Mouse (Mus musculus) gastrocnemius, postnatal 4 days (tissue): ENCODE measurements at regions not wholly inside any gene's neighbourhood (a gene's known extent, or its start where the extent isn't known, plus 50 kb on each side); places are given as distances from the start of the nearest gene placed in this dataset.

Experiments used
- DNase-seq, 2 experiments: peaks; one replicate each; pipeline ENCODE4 v3.0.0; 2021 to 2022; ENCODE audit warnings: low spot score in 2 of 2, mixed read lengths in 2 of 2

DNA sequence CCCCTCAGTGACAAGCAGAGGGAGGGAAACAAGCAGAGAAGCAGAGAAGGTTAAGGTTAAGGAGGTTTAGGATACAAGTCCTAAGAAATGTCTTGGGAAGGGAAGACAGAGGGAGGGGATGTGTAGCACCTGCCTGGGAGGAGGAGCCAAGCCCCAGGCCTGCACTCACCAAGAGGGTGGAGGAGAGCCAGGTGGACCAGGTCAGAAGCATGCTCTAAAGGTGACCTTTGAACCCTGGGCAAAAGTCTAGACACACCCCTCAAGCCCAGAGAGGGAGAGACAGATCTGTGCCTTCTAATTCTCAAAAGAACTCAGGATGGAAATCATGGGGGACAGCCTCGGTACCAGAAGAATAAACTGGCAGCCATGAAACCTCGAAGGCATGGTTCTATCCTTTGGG lies 54.4 kb upstream of the Calm2 start:
- DNase-seq, result no peak

DNA sequence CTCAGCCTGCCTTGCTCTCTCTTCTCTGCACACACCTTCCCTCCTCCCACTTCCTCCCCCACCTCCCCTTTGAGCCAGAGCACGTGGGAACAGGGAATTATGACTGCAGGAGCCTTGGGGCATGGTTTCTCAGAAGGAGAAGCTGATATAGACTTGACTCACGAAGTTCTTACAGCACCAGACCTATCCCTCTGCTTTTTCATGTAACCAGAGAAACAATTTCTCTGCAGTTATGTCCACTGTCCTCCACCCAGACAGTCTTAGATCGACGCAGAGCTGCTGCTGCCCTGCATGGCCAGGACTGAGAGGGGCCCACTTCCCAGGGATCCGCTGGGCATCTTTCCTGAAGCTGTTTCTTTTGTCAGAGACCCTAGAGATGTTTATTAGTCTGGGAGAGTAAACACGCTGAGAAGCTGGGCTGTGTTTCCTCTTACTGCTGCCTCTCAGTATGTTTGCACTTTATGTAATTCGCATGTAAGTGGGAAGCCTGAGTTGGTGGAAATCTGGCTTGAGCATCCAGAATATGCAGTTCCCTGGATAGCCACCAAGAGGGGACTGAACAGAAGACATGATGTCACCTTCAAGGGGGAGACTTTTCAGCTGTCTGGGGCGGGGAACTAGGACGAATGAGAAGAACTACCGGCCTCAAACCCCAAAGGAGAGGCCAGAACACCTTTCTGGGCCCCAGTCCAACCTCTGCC lies 55.1 kb upstream of the Calm2 start:
- peak in 1 of 2 experiments; percentile 25 for DNase-seq

DNA sequence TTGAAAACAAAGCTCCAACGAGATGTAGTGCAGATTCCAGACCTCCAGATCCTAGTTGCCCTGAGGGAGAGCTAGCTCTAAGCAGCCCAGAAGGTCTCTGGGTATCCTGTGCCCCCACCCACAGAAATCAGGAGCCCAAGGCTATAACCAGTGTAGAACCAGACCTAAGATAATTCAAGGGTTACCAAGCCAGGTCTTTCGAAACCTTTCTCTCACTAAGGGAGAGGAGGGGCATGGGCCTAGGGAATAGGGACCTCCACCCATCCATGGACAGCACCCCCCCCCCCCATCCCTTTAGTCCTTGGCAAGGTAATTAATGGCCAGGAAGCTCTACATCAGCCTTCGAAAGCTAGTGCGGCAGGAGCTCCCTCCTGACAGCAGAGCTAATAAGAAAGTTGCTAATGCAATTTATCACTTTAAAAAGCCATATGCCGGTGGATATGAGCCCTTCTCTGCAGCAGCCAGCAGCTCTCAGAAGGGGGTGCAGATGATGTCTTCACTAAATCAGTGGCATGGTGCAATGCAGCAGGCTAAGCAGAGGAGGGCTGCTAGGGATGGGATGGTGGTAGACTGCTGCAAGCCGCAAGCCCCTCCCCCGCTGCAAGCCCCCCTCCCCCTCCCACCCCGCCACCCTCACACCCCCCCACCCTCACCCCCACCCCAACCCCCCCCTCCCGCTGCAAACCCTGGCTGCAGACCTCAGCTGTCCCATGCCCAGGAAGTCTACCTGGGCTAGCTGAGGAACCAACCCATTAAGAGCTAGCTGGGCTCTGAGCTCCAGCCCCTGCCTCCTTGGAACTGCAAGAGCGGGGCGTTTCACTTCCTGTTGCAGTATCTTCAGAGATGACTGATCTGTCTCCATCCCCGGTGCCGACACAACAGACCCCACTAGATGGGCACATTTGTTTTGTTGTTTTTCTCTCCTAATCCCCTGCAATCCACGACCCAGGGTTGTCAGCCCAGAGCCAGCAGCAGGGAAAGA lies 55.9 kb upstream of the Calm2 start:
- DNase-seq, result no peak

DNA sequence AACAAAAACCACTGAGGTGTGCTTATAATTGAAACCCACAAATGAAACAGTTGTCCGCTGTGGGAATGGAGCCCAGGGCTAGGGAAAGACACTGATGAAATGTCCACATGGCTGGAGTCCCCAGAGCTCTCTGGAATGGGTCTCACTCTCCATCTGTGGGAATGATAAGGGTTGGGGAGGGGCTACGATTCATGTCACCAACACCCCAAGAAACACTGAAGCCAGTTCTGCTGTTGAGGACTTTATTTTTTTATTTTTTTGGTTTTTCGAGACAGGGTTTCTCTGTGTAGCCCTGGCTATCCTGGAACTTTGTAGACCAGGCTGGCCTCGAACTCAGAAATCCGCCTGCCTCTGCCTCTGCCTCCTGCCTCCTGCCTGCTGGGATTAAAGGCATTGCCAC lies 56.8 kb upstream of the Calm2 start:
- no peak for DNase-seq

DNA sequence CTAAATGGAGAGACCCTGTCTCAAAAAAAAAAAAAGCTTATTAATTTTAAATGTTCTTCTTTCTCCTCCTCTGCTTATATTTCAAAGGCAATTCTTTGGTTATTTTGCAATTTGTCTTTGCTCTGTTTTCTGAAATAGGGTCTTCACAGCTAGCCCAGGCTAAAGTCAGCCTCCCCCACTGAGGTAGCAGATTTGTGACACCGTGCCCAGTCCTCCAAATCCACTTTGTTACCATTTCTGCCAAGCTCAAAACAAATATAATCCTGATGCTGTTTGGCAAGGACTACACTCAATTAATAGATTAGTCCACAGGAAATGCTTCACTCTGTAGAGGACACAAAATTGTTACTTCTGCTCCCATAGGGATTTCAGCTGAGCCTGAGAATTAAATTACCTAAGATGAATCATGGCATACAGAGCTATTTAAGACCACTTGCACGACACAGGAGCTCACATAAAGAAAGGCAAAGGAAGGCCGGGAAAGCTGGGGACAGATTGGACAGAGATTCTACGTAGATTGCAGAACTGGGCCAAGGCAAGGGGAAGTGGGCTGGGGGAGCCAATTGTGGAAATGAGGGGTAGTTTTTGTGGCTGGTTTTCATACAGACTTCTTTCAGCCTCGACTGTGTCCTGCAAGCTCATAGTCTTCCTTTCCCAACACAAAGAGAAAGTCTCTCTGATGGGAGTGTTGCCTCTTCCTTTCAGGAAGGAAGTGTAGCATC lies 58.4 kb upstream of the Calm2 start:
- DNase-seq, result no peak

DNA sequence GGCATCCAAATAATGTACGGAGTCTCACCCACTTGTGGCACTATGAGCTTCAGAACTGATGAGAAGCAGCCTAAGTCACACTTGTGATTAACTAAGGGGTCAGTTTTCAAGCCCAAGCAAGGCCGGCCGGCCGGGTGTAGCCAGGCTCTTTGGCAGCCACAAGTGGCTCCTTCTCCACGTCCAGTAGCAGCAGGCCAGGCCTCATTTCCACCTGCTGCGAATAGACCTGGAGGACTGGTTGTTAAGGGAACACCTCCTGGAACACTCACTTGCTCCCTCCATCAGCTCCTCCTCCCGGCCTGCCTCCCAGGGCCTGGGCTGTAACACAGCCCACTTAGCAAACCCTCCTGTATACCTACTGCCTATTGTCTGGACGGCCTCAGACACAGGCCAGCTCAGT lies 61.1 kb upstream of the Calm2 start:
- no peak for DNase-seq

DNA sequence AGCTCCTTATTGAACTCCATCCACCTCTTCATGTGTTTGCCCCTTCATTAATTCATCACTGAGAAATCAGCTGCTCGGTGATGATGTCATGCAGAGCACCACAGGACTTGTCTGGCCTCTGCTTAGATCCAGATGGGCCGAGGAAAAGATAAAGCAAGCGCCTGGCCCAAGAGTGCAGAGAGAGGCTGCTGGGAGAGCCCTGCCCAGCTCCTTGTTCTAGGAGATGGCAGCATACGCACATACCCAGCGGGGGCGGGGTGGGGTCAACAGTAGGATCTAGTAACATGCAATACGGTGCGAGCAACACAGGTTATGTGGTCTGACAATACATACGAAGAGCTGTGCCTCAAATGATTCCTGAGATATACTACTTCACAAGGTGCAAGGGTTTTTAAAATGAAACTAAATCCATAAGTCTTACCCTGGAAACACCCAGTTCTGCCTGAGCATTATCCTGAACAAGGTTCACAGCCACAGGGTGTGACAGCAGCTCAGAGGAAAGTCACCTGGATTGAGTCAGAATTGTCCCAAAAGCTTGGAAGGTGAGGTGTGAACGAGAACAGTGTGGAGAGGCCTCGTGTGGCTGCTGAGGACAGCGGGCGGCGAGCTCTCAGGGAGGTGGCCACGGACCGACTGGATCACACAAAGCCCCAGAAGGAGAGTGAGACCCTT lies 62.0 kb upstream of the Calm2 start:
- no peak for DNase-seq

DNA sequence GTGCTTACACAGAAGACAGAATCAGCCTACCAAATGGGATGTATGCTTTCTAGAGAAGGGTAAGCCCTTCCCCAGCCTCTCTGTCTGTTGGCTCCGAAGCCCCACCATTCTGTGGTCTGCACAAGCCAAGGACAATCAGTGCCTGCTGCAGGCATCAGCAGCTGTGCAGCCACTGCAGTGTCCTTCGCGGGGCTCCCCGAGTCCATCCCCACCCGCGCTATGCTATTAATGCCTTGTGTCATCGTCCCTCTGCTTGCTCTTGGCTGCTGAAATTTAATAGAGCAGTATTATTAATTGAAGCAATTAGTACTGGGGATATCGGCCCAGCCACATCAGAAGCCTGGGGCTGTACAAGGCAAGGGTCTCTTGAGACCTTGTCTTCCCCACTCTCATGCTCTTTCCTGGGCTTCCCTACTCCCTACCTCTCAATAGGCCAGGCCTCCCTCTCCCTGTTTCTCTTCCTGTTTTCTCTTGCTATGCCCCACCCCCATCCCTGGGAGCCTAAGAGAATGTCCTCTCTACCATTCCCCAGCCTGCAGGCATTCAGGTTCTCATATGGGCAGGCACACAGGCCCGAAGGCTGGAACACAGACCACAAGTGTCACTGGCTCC lies 65.4 kb upstream of the Calm2 start:
- no peak for DNase-seq

DNA sequence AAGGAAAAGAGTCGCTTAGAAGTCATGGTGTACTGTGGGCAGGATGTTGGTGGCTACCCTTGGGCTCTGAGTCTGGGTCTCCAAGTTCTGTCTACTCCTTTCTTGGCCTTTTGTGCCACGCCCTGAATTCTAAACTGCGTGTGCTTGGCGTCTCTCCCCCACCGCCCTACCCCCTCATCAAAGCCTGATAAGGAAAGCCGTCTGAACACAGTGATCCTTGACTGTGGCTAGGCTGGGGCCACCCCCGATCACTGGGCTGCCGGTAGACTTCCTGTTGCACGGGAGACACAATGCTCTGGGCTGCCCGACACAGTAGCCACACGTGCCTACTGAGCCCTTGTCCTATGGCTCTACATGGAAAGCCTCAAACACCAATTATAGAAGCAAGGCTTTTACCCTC lies 67.1 kb upstream of the Calm2 start:
- no peak for DNase-seq

DNA sequence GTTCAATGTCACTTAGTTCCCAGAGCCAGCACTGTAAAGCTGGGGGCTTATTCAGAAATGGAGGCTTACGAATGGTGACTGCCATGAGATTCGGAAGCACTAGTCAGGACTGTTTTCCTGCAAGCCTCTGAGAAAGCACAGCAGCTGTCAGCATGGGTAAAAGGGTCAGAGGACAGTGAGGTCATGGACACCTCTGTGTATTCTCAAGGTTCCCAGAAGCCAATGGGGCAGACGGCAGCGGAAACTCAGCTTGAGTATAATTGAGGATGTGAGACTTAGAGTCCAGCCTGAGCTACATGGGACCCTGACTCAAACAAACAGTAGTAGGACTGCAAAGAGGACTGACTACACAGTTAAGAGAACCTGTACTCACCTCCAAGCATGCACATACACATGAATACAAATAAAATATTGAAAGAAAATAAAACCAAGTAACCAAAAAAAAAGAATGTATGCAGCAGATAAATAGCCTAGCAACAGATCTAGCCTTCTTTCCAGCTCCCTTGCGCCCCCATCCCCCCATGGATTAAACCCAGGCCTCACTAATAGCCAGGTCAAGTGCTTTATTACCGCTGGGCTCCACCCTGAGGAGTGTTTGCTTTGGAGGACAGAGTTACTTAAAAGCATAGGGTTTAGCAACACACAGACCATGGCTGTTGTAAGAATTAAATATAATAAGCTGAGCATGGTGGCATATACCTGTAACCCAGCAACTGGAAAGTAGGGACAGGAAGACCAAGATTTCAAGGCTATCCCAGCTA lies 67.8 kb upstream of the Calm2 start:
- no peak for DNase-seq

DNA sequence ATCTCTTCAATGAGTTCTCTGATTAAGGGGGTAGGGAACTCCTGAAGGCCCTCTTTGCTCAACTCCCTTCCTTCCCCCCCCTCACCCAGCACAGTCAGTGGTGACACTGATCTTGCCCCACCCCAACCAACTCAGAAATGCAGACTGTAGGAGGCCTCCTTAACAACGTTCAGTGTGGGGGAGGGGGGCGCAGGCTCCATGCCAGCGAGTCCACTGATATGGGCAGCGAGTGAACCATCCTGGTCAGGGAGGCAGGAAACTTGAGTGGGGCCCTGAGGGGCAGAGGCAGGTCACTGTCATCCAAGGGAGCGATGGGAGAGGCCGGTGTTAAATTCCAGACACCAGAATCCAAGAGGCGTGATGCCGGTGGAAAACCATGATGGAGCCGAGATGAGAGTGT lies 70.5 kb upstream of the Calm2 start:
- no peak for DNase-seq

DNA sequence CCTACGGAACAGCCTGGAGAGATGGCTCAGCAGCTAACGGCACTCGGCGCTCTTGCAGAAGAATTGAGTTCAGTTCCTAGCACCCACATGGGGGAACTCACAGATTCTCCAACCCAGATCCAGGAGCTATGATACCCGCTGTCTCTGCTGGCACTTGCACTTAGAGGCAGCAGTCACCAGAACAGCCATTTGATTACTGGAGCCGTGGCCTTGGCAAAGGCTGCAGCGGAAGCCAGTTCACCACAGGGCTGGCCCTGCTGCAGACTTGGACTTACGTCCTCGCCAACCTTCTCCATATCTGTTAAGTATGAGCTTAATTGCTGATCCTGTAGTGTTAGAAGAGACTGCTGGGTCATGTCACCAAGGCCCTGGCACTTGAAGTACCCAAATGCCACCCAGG lies 72.7 kb upstream of the Calm2 start:
- DNase-seq, result no peak

DNA sequence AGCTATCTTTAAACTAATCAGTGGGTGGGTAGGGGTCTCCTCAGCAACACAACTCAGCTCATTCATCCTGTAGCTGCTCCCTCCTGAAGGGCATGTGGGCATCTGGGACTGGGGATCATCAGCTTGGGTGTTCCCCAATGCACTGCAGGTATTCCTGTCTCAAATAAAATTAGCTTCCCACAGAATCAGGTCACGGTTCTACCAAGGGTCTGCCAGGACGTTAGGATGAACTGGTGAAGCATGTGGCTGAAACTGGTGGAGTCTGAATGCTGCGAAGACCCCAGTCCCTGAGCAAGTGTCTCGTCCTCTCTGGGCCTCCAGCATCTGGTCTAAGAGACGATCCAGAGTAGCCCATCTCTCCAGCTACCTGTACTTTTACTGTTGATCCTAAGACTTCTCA lies 74.1 kb upstream of the Calm2 start:
- DNase-seq, result no peak

DNA sequence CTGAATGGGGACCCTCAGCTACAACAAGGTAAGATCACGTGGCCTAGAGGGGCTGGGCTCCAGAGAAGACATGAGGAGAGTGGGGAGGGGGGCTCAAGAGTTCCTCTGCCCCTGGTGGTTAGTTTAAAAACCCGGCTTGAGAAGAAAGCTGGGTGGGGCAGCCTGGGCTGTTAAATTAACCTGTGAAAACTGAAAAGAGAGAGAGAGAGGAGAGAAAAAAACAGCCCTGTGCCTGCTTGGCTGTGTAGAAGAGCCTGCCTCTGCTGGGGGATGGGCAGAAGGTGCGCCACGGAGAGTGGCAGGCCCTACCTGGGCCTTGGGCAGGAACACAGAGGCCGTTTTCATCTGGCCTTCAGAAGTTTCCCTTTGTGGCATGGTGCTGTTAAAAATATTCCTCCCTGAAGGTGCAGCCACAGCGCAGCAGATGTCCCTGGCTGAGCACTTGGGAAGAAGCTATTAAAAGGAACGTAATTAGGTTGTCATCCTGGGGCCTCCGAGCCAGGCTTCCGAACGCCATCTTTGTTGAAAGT lies 75.0 kb upstream of the Calm2 start:
- no peak for DNase-seq

DNA sequence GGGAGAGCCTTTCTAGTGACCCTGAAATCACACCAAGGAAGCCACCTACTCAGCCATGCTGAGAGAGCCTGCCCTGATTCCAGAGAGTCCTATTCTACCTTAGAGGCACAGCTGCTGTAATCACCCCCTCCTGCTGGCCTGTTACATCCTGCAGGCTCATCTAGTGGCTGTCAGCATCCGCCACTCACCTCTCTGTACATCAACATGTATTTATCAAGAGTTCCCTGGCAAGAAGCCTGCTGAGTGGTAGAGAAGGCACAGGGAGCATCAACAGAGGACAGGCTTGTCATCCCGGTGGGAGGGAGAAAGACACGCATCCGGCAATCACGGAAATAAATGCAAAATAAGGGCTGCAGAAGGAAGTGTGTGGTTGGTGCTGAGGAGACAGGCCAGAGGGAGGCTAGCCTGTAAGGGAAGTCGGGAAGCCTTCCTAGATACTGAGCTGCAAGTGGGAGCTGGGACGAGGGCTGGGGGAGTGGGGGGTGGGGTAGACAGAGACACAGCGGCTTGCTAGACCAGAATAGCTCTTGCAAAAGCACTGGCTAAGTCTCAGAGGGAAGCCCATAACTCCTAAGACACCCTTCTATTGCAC lies 75.9 kb upstream of the Calm2 start:
- no peak for DNase-seq

DNA sequence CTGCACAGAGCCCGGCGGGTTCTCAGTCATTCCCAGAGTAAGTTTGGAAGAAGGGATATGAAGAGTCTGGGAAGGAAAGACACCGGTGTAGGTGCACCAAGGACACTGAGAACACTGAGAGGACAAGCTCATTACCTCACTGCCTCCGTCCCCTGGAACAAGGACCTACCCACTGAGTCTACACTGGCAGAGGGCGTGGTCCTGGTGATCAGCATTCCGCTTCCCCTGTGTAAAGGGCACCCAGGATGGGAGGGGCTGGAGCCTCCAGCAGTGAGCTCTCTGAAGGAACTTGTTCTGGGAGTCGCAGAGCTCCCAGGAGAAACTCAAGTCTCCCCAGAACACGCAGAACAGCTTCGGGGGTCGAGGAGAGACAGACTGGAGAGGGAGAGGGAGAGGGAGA lies 76.9 kb upstream of the Calm2 start:
- no peak for DNase-seq

DNA sequence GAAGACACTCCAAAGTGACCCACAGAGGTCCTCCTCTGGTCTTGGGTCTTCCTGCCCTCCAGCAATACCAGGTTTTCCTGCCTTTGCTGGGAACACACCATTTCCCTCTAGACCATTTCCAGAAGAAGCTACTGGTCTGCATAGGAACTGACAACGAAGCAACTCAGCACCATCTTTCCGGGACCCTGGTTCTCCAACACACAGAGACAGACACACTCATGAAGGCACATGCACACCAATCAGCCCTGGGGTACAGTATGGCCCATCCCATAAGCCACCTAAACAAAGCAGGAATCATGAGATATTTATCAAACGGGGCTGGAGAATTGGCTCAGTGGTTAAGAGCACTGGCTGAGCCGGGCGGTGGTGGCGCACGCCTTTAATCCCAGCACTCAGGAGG lies 80.4 kb upstream of the Calm2 start:
- DNase-seq, result no peak

DNA sequence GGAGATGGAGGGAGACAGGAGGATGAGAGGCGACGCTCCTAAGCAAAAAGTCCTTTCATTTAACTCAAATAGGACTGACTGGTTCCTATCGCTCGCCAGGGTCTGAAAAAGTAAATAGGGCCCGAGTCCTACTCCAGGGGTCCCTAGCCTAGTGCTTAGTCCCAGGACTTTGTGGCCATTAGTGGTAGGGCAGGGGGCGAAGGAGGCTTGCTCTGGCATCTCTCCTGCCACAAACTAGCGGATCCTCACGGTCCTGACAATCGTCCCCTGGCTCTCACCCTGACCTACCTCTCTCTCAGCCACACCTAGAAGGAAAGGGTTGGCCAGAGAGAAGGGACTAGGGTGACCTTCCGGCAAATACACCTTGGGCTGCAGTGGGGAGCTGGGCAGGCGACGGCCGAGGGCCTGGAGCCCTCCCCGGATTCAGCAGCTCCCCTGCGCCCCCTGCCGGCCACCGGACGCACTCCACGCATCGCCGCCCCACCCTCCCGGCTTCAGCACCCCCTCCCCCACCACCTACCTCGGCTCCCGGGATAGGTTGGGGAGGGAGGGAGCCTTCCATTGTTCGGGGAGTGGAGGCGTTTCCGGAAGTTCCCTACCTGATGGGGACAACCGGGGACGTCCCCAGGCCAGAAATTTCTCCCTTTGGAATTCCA lies 83.6 kb upstream of the Calm2 start:
- peak; percentile 85 for DNase-seq

DNA sequence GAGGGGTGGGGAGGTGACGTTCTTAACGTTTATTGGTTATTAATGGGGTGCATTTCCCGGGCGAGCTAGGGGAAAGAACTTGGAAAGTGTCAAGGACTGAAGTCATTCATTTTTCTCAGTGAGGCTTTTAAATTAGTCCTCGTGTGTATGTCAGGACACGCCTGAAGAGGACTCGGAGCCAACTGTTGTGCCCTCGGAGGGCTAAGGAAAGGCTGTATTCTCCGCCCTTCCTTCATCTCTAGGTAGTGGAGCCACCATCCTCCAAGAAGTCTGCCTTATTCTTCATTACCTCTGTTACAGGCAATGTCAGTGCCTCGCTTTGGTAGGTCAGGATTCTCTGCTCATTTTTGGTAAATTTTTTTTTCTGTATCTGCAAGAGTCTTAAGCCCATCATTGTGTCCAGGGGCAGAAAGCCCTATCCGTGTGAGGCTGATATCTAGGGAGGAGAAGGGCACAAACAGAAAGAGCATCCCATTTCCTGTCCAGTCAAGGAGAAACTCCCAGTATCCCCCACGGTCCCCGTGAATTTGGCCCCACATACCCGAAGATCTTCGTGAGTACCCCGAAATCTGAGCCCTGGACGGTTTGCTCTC lies 84.2 kb upstream of the Calm2 start:
- DNase-seq, result no peak
